Mouse (Mus musculus) thymus, postnatal 4 days (tissue): ENCODE results near the gene Zcwpw1.
"Not testable (repeated sequence)": the region's sequence is repeated elsewhere in the genome, so short reads cannot be mapped to it uniquely, and the experiment has no call there.

Source experiments
- DNase-seq: peaks from one replicate; pipeline ENCODE4 v3.0.0; 2021

The Zcwpw1 gene

GRCm38 (mm10) chr5:137785164-137786031 is 2.2 kb upstream of the Zcwpw1 start:
- no peak for DNase-seq

DNA sequence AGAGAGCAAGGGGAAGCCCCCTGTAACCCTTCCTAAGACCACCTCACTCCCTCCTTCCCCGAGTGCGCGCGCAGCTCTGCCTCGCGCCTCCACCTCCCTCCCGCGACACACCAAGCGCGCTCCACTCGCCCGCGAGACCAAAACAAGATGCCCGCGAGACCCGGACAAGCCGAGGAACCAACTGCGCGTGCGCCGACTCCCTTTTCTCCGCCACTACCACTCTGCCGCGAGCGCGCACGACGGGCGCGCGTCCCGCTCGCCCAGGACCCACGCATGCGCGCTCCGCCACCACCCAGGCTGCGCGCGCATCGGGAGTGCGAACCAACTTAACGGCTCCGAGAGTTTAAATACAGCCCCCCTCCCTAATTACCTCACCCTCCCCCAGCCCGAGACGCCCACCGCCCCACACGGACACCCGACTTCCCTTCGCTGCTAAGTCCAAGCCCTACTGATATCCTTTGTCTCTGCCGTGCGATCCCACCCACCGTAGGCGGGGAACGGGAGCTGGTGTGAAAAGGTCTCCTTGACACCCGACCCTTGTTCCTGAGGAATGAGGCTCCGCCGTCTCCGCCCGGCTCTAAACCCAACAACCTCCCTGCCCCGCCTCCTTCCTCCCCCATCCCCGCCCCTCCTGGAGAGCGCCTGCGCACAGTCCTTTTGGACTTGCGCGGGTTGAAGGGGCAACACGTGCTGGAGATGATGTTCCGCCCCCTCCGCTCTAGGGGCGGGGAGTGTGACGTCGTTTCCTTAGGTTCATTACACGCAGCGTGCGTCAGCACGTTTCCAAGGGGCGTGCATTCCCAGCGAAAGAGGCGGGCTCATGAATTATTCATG is 1.3 kb upstream of the Zcwpw1 start:
- DNase-seq = peak; percentile 100

DNA sequence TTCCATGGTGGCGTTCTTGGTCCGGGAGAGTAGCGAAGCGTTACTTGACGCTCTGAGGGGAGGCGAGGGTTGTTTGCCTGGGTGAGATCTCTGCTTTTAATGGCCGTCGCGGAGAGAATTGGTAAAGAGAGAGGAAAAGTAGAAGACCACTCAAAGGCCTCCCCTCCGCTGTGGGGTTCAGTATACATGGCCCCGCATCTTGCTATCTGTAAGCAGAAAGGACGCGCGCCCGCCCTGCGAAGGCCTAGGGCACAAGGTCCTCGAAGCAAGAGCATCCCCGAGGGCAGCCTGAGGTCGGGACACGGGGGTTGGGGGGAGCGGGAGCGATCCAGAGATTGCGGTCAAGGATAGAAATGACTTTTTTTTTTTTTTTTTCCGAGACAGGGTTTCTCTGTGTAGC is 573 bp downstream of the Zcwpw1 start:
- DNase-seq = peak; percentile 59

GRCm38 (mm10) chr5:137788946-137789531 is 1.4 kb downstream of the Zcwpw1 start:
- no peak for DNase-seq

- DNase-seq = no peak
These were observed 4.0 kb downstream of the Zcwpw1 start for GRCm38 (mm10) chr5:137791553-137791952.

- no peak for DNase-seq
These were observed 9.0 kb downstream of the Zcwpw1 start for GRCm38 (mm10) chr5:137796606-137797005.

DNA sequence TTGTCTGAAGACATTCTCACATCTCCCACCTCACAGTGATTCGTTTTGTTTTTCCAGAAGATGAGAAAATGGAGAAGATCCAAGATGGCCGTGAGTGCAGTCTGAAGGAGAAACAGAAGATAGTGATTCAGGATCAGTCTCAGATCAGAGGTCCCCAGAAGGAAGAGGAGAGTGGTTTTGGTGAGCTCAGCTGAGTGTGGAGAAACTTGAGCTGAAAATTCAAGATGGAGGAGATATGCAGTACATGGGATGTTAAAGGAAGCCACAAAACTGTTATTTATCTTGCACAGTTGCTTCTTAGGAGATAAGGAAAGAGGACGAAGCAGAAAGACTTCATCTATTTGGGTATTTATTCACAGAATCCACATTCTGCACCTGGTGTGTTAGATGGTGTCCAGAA is 13.3 kb downstream of the Zcwpw1 start:
- DNase-seq = no peak

DNA sequence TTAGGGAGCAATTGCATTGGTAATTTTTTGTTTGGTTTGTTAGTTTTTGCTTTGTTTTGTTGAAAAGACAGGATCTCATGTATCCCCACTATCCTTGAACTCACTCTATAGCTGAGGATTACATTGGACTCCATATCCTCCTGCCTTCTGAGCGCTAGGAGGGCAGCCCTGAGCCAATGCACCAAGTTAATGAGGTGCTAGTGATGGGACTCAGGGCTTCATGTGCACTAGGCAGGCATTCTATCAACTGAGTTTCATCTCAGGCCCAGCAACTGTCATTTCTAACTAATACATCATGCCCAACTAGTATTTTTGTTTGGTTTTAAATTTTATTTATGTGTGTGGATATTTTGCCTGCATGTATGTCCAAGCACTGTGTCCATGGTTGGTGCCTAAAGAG is 18.6 kb downstream of the Zcwpw1 start:
- no peak for DNase-seq

GRCm38 (mm10) chr5:137808316-137808715 is 20.7 kb downstream of the Zcwpw1 start:
- DNase-seq = no peak

- no peak for DNase-seq
These were observed 30.0 kb downstream of the Zcwpw1 start for GRCm38 (mm10) chr5:137817466-137818222.

GRCm38 (mm10) chr5:137822126-137822525 is 34.5 kb downstream of the Zcwpw1 start:
- no peak for DNase-seq

DNA sequence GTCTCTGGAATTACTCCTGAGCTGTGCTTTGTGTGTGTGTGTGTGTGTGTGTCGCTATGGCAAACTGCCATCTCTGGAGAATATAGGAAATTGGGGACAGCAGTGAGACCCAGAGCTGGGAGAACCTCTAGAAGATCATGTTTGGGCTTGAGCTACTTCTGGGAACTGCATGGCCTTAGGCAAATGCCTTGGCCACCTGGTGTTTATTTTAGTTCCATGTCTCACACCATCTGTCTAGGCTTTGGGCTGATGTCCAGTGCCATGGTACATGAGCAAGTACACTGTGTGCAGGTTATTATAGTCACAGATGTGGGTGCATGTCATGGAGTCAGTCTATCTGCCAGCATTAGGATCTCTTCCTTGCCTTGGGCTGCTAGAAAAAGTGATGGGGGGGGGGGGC is 35.0 kb downstream of the Zcwpw1 start:
- DNase-seq = no peak

- no peak for DNase-seq
These were observed 36.0 kb downstream of the Zcwpw1 start for GRCm38 (mm10) chr5:137823455-137824045.

DNA sequence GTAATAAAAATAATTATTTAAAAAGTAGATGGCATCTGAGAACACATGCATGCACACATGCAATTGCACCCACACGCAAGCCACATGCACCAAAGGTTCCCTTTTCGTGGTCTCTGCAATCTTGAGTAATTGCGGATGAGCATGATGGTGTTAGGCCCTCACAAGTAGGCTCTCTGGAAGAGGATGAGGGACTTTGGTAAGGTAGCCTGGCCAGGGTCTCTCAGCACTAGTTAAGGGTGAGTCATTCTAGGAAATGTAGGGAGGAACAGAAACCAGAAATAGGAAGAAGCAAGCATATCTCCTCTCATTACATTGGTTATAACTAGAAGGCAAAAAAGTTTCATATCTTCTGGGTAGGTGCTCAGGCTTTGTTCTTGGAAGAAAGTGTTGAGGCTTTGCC is 37.4 kb downstream of the Zcwpw1 start:
- no peak for DNase-seq

GRCm38 (mm10) chr5:137825971-137826370 is 38.4 kb downstream of the Zcwpw1 start:
- DNase-seq = no peak

- peak; percentile 12 for DNase-seq
These were observed 38.8 kb downstream of the Zcwpw1 start for GRCm38 (mm10) chr5:137826421-137826820.

- no peak for DNase-seq
These were observed 41.1 kb downstream of the Zcwpw1 start for GRCm38 (mm10) chr5:137828694-137829093.

GRCm38 (mm10) chr5:137830238-137830637 is 42.6 kb downstream of the Zcwpw1 start:
- no peak for DNase-seq

GRCm38 (mm10) chr5:137831106-137831505 is 43.5 kb downstream of the Zcwpw1 start:
- DNase-seq = no peak

GRCm38 (mm10) chr5:137831506-137831905 is 43.9 kb downstream of the Zcwpw1 start:
- DNase-seq = no peak

- no peak for DNase-seq
These were observed 45.9 kb downstream of the Zcwpw1 start for GRCm38 (mm10) chr5:137833500-137833899.

DNA sequence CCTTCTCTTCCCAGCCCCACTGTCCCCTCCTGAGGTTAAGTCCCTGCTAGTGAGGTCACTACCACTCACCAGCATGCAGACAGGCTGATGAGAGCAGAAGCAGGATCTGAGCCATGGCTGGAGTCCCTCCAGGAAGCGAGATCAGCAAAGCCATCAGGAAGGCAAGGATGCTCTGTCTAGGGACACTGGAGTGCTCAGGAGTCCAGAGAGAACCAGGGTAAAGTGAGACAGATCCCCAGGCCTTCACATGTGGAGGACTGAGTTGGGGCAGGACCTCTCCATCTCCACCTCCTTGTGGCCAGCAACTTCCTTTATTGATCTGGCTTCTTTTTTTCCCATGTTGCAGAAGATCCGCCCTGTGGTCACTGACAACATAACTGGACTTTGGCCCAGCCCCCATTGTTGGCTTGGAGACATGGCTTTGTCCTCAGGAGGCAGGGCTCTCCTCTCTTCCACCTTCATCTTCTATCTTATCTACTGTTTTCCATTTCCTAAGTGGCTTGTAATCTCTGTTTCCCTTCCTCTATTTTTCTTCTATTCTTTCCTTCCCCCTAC is 48.4 kb downstream of the Zcwpw1 start, which contains the start of gene Pilra:
Pilra (minus strand) TSS at position 316 of the 555 bp plus-strand sequence.
- not testable (repeated sequence) for DNase-seq
